Mouse (Mus musculus): Measurements from ENCODE around the gene Asic3. TPM values are rescaled to one million over a fixed set of nuclear protein-coding genes. Genes with fewer than 3 reads are reported as not detected.

Gene Asic3
- polyA plus RNA-seq, 1 experiment = 2.3 TPM

DNA sequence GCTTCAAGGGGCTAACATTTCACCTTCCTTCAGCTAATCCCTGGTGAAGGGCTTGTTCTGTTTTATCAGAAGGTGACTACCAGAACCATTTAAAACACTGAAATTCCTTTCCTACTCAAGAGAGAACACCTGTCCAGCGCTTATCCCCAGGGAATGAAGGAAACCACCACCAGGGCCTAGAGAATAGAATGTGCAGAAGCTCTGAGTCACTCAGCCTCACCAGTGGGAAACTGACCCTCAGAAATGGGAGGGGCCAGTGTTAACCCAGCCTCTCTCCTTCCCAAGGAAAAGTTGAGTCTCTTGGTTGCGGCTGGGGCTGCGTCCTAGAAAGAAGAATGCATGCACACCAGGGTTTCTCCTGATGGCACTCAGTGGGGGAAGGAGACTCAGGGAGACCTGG, 41.9 kb downstream of the Asic3 start:
- no peak overlapping the region for H3K4me3 ChIP-seq (ENCODE audit: insufficient read depth, low read length)
- H3K27ac ChIP-seq (ENCODE audit: insufficient read depth, low read length) = no peak overlapping the region
- H3K4me1 ChIP-seq (ENCODE audit: control insufficient read depth, insufficient read depth, low read length) = peaks cover 11% of the 10 kb centered on the region
- TF ChIP-seq POLR2A (IDR thresholded peaks at IDR 0.05; ENCODE audit: low read depth, low read length) (no peak), CTCF (IDR thresholded peaks at IDR 0.05; ENCODE audit: borderline replicate concordance, insufficient read depth, low read length) (no peak)

- H3K27ac ChIP-seq (ENCODE audit: insufficient read depth, low read length) = no peak overlapping the region
- TF ChIP-seq POLR2A (IDR thresholded peaks at IDR 0.05; ENCODE audit: low read depth, low read length) = no peak
- no peak for TF ChIP-seq CTCF (IDR thresholded peaks at IDR 0.05; ENCODE audit: borderline replicate concordance, insufficient read depth, low read length)
- H3K4me3 ChIP-seq (ENCODE audit: insufficient read depth, low read length) = no peak overlapping the region
- peaks cover 11% of the 10 kb centered on the region for H3K4me1 ChIP-seq (ENCODE audit: control insufficient read depth, insufficient read depth, low read length)
Observed at GRCm38 (mm10) chr5:24455613-24456012, 42.4 kb downstream of the Asic3 start.

DNA sequence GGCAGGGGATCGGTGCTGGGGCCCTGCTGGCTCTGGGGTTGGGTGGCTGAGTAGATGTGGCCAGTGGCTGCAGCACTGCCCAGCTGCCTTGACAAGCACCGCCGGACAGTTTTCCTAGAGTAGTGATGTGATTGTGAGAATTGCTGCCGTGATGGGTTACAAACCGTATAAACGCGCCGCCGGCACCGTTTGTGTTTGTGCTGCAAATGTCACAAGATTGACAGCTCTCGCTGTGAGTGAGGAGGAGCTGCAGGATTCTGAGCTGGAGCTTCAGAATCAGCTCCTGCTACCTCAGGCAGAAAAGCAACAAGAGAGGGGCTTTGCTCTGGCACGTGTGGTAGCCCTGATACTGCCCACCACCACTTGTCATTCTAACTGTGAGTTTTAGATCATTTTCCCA, 53.6 kb downstream of the Asic3 start:
- TF ChIP-seq POLR2A (IDR thresholded peaks at IDR 0.05; ENCODE audit: low read depth, low read length) (no peak), CTCF (IDR thresholded peaks at IDR 0.05; ENCODE audit: borderline replicate concordance, insufficient read depth, low read length) (no peak)
- Histone ChIP-seq H3K4me3 (ENCODE audit: insufficient read depth, low read length) (no peak overlapping the region), H3K27ac (ENCODE audit: insufficient read depth, low read length) (no peak overlapping the region), H3K4me1 (ENCODE audit: control insufficient read depth, insufficient read depth, low read length) (peaks cover 10% of the 10 kb centered on the region)

Other genes with a start within 250 kb of the Asic3 start
- gene Nupl2, start 248.4 kb upstream of the Asic3 start, polyA plus RNA-seq (2011; ENCODE audit: insufficient read length, low read depth, missing spikeins) = 13.6 and 16.2 TPM in 2 replicates
- gene Kcnh2, start 61.8 kb upstream of the Asic3 start, polyA plus RNA-seq (2011; ENCODE audit: insufficient read length, low read depth, missing spikeins) = 2.2 and 2.9 TPM in 2 replicates
- gene Nos3, start 48.6 kb upstream of the Asic3 start, polyA plus RNA-seq (2011; ENCODE audit: insufficient read length, low read depth, missing spikeins) = 0.12 TPM in 1 of 2 replicates, not detected in the other
- 0.39 and 1.0 TPM in 2 replicates for gene Atg9b, start 21.2 kb upstream of the Asic3 start, polyA plus RNA-seq (2011; ENCODE audit: insufficient read length, low read depth, missing spikeins)
- 10.6 and 11.7 TPM in 2 replicates for gene Abcb8, start 19.7 kb upstream of the Asic3 start, polyA plus RNA-seq (2011; ENCODE audit: insufficient read length, low read depth, missing spikeins)
- 70.7 and 76.7 TPM in 2 replicates for gene Cdk5, start 10.1 kb downstream of the Asic3 start, polyA plus RNA-seq (2011; ENCODE audit: insufficient read length, low read depth, missing spikeins)
- 59.0 and 69.3 TPM in 2 replicates for gene Slc4a2, start 10.4 kb downstream of the Asic3 start, polyA plus RNA-seq (2011; ENCODE audit: insufficient read length, low read depth, missing spikeins)
- 63.3 and 91.1 TPM in 2 replicates for gene Fastk, start 31.9 kb downstream of the Asic3 start, polyA plus RNA-seq (2011; ENCODE audit: insufficient read length, low read depth, missing spikeins)
- 5.9 and 9.8 TPM in 2 replicates for gene Tmub1, start 34.5 kb downstream of the Asic3 start, polyA plus RNA-seq (2011; ENCODE audit: insufficient read length, low read depth, missing spikeins)
- 31.2 and 38.7 TPM in 2 replicates for gene Agap3, start 38.8 kb downstream of the Asic3 start, polyA plus RNA-seq (2011; ENCODE audit: insufficient read length, low read depth, missing spikeins)
- not detected in 2 replicates for gene Gbx1, start 113.8 kb downstream of the Asic3 start, polyA plus RNA-seq (2011; ENCODE audit: insufficient read length, low read depth, missing spikeins)
- gene Asb10, start 127.6 kb downstream of the Asic3 start, polyA plus RNA-seq (2011; ENCODE audit: insufficient read length, low read depth, missing spikeins) = not detected in 2 replicates
- not detected in 2 replicates for gene 4931409K22Rik, start 143.4 kb downstream of the Asic3 start, polyA plus RNA-seq (2011; ENCODE audit: insufficient read length, low read depth, missing spikeins)
- gene Abcf2, start 164.1 kb downstream of the Asic3 start, polyA plus RNA-seq (2011; ENCODE audit: insufficient read length, low read depth, missing spikeins) = 69.3 and 73.4 TPM in 2 replicates
- 45.5 and 54.6 TPM in 2 replicates for gene Chpf2, start 173.3 kb downstream of the Asic3 start, polyA plus RNA-seq (2011; ENCODE audit: insufficient read length, low read depth, missing spikeins)
- gene Smarcd3, start 211.0 kb downstream of the Asic3 start, polyA plus RNA-seq (2011; ENCODE audit: insufficient read length, low read depth, missing spikeins) = 22.9 and 27.8 TPM in 2 replicates

Data from embryonic fibroblast, embryonic 13.5 days (primary cell).